Mouse (Mus musculus) right cerebral cortex, adult 18-20 months (tissue): ENCODE results near the gene Plb1.

Experiments used
- DNase-seq: peaks from one replicate; pipeline ENCODE4 v3.0.0; 2022; ENCODE audit warnings: mixed read lengths

The Plb1 gene

GRCm38 (mm10) chr5:32260751-32261150, 28.2 kb downstream of the Plb1 start:
- DNase-seq, result no peak

GRCm38 (mm10) chr5:32261251-32261650, 28.7 kb downstream of the Plb1 start:
- no peak for DNase-seq

GRCm38 (mm10) chr5:32262534-32262933, 30.0 kb downstream of the Plb1 start:
- DNase-seq, result no peak

GRCm38 (mm10) chr5:32272502-32272901, 40.0 kb downstream of the Plb1 start:
- DNase-seq, result peak; percentile 21

- DNase-seq, result no peak
These were observed 45.6 kb downstream of the Plb1 start for GRCm38 (mm10) chr5:32278000-32278694.

GRCm38 (mm10) chr5:32280066-32280465, 47.6 kb downstream of the Plb1 start:
- no peak for DNase-seq

GRCm38 (mm10) chr5:32282345-32282744, 49.8 kb downstream of the Plb1 start:
- DNase-seq, result no peak

GRCm38 (mm10) chr5:32283457-32283856, 50.9 kb downstream of the Plb1 start:
- no peak for DNase-seq

- no peak for DNase-seq
These were observed 53.8 kb downstream of the Plb1 start for GRCm38 (mm10) chr5:32286315-32286714.

- no peak for DNase-seq
These were observed 55.5 kb downstream of the Plb1 start for GRCm38 (mm10) chr5:32288021-32288420.

GRCm38 (mm10) chr5:32291316-32291715, 58.8 kb downstream of the Plb1 start:
- no peak for DNase-seq

- DNase-seq, result peak; percentile 63
These were observed 70.7 kb downstream of the Plb1 start for GRCm38 (mm10) chr5:32302991-32303921.

- no peak for DNase-seq
These were observed 74.6 kb downstream of the Plb1 start for GRCm38 (mm10) chr5:32307106-32307505.

- no peak for DNase-seq
These were observed 76.1 kb downstream of the Plb1 start for GRCm38 (mm10) chr5:32308647-32309046.

- peak; percentile 36 for DNase-seq
These were observed 77.2 kb downstream of the Plb1 start for GRCm38 (mm10) chr5:32309714-32310113.

- DNase-seq, result no peak
These were observed 78.3 kb downstream of the Plb1 start for GRCm38 (mm10) chr5:32310802-32311201.

- DNase-seq, result no peak
These were observed 79.2 kb downstream of the Plb1 start for GRCm38 (mm10) chr5:32311589-32312166.

GRCm38 (mm10) chr5:32313671-32314070, 81.2 kb downstream of the Plb1 start:
- DNase-seq, result no peak

GRCm38 (mm10) chr5:32314731-32315130, 82.2 kb downstream of the Plb1 start:
- peak; percentile 70 for DNase-seq

GRCm38 (mm10) chr5:32322146-32322811, 89.8 kb downstream of the Plb1 start:
- DNase-seq, result peak; percentile 57

GRCm38 (mm10) chr5:32328139-32328538, 95.6 kb downstream of the Plb1 start:
- DNase-seq, result no peak

GRCm38 (mm10) chr5:32332591-32332990, 100.1 kb downstream of the Plb1 start:
- DNase-seq, result no peak

- DNase-seq, result peak; percentile 53
These were observed 102.7 kb downstream of the Plb1 start for GRCm38 (mm10) chr5:32335172-32335571.
